Mouse (Mus musculus) liver, embryonic 13.5 days (tissue): Measurements from ENCODE around the gene Unc119b. TPM values are rescaled to one million over a fixed set of nuclear protein-coding genes. Genes with fewer than 3 reads are reported as not detected.

ENCODE experiments used
- ATAC-seq: fragments of 200-750 bp; cut with Nextera tagmentation; 2 replicates; pipeline ENCODE4 v1.8.0; 2017; ENCODE audit warnings: low read depth, mild to moderate bottlenecking, moderate number of reproducible peaks, moderate library complexity
- DNase-seq: peaks from one replicate; pipeline ENCODE4 v3.0.0; 2022
- H3K27ac ChIP-seq: fragments of 300-500 bp; sonication (generic); 2 replicates; pipeline ENCODE4 v1.5.1; 2015; ENCODE audit warnings: moderate library complexity, mild to moderate bottlenecking, inconsistent platforms
- H3K27me3 ChIP-seq: fragments of 300-500 bp; sonication (generic); 2 replicates; pipeline ENCODE4 v1.6.1; 2015; ENCODE audit warnings: mild to moderate bottlenecking, inconsistent platforms
- H3K36me3 ChIP-seq: fragments of 300-500 bp; sonication (generic); 2 replicates; pipeline ENCODE4 v1.6.1; 2015; ENCODE audit warnings: mild to moderate bottlenecking, inconsistent platforms
- H3K4me1 ChIP-seq: fragments of 300-500 bp; sonication (generic); replicated peaks from 2 replicates; pipeline ENCODE4 v1.6.1; 2015; ENCODE audit warnings: inconsistent platforms
- H3K4me2 ChIP-seq: fragments of 300-500 bp; sonication (generic); 2 replicates; pipeline ENCODE4 v1.6.1; 2015; ENCODE audit warnings: inconsistent platforms, mild to moderate bottlenecking, moderate library complexity
- H3K4me3 ChIP-seq: fragments of 300-500 bp; sonication (generic); replicated peaks from 2 replicates; pipeline ENCODE4 v1.5.1; 2015; ENCODE audit warnings: mild to moderate bottlenecking, inconsistent platforms
- H3K9ac ChIP-seq: fragments of 300-500 bp; sonication (generic); 2 replicates; pipeline ENCODE4 v1.6.1; 2015; ENCODE audit warnings: mild to moderate bottlenecking, inconsistent platforms
- H3K9me3 ChIP-seq: fragments of 300-500 bp; sonication (generic); replicated peaks from 2 replicates; pipeline ENCODE4 v1.6.1; 2016; ENCODE audit warnings: inconsistent platforms
- WGBS: fragments of 180-500 bp; shearing (Covaris S2); methylation state at CpG from one replicate; pipeline ENCODE4 v1.1.7; 2015; ENCODE audit not compliant: insufficient replicate concordance; 5-methylcytosine and 5-hydroxymethylcytosine counted together
- polyA plus RNA-seq: library from polyadenylated mRNA; unstranded; fragments of >200 nt; fragmentation: Nextera tagmentation; extraction: Ambion mirVana; gene quantifications from 2 replicates; pipeline ENCODE4 v1.2.1, GENCODE M21; 2015

Gene Unc119b
- polyA plus RNA-seq, 1 experiment from 2014 or later: 8.7 TPM

DNA sequence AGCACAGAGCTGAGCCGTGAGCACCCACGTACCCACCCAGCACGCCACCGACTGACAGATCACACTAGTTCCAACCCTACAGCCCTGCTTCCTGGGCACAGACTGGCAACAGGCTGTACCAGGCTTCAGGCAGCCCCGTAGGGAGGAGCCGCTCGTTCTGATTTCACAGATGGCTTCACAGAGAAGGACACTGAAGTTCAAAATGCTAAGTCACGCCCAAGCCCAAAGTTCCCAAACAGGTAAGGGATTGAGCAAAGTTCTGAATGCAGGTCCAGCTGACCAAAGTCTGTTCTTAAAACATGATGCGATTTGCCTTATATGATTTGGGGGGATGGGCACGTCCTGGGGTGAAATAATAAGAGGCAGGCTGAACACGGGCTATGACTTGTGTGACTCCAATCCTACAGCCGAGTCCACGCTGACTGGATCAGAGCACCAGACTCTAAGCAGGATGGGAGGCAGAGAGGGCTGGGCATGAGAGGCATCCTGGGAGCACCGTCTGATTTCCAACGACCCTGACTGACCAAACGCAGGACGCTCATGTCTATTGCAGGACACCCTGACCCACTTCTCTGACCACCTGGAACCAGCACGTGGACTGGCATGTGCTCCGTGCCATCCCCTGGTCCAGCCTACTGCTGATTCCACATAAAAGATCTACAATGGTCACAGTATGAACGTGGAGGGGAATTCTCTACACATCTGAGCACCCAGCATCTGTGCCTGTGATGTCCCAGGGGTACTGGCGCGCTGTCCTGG, 7.2 kb downstream of the Unc119b start:
- 86% methylated on average over 22 of the region's 22 CpGs for WGBS
- H3K4me1 ChIP-seq: peaks cover 10% of the 10 kb centered on the region
- H3K4me3 ChIP-seq: no peak overlapping the region
- H3K36me3 ChIP-seq: peaks cover 40% of the 10 kb centered on the region
- ATAC-seq: no peak
- H3K27me3 ChIP-seq: no peaks in the 10 kb centered on the region
- H3K4me2 ChIP-seq: no peak overlapping the region
- H3K27ac ChIP-seq: no peak overlapping the region
- no peak overlapping the region for H3K9ac ChIP-seq
- H3K9me3 ChIP-seq: no peaks in the 10 kb centered on the region
- no peak for DNase-seq

DNA sequence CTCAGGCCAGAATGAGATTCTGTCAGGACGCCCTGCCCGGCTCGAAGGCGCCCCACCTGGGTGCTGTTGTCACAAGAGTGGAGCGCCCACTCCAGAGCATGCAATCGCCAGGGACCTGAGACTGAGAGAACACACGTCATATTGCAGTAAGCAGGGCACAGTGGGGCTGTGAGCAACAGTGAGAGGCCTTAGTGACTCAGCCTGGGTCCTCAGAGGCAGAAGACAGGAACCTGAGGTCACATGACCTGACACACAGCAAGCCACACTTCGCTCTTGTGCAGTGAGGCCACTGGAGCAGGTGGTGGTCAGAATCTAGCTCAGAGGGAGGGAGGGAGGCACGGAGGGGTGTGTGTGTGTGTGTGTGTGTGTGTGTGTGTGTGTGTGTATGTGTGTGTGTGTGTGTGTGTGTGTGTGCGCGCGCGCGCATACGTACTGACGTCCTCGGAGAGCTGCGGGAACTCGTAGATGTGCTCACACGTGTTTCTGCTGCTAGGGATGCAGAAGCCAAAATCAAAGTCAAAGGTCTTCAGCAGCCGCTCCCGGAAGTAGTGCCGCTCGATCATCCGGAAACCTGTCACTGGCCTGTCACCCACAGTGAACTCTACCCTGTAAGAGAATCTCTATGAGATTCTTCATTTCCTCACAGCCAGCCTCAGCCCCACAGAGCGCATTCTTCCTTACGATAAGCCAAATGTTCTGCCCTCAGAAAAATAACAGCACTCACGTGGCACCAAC, 8.0 kb downstream of the Unc119b start:
- Histone ChIP-seq H3K27me3 (no peaks in the 10 kb centered on the region), H3K4me3 (no peak overlapping the region), H3K9me3 (no peaks in the 10 kb centered on the region), H3K9ac (no peak overlapping the region), H3K27ac (no peak overlapping the region), H3K36me3 (peaks cover 40% of the 10 kb centered on the region), H3K4me1 (peaks cover 17% of the 10 kb centered on the region), H3K4me2 (no peak overlapping the region)
- 83% methylated on average over 28 of the region's 28 CpGs for WGBS
- no peak for ATAC-seq
- DNase-seq: no peak

GRCm38 (mm10) chr5:115125211-115125871, 9.4 kb downstream of the Unc119b start:
- H3K4me2 ChIP-seq: no peak overlapping the region
- DNase-seq (peak; percentile 59), ATAC-seq (peak; percentile 60)
- peaks cover 40% of the 10 kb centered on the region for H3K36me3 ChIP-seq
- H3K9ac ChIP-seq: no peak overlapping the region
- WGBS: 38% methylated on average over 24 of the region's 24 CpGs
- no peaks in the 10 kb centered on the region for H3K27me3 ChIP-seq
- no peak overlapping the region for H3K27ac ChIP-seq
- H3K4me1 ChIP-seq: peaks cover 17% of the 10 kb centered on the region
- no peak overlapping the region for H3K4me3 ChIP-seq
- no peaks in the 10 kb centered on the region for H3K9me3 ChIP-seq

DNA sequence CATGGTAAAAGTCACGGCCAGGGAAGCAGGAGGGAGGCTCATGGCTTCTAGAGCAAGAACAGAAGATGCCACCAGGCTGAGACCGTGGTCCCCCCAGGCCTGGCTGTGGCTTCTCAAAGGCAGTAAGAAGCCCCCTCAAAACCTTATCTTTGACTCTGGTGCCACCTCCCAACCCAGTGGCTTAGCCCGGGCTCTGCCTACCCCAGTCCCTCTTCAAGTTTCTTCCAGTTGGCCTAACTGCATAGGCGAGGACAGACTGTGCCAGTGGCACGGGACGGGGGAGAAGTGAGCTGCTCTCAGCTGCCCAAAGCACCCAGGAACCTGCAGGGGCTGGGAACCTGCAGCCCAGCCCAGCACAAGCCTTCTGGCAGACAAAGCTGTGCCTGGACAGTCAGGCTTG, 10.1 kb downstream of the Unc119b start:
- Histone ChIP-seq H3K36me3 (peaks cover 34% of the 10 kb centered on the region), H3K9ac (no peak overlapping the region), H3K4me1 (peaks cover 19% of the 10 kb centered on the region), H3K27me3 (no peaks in the 10 kb centered on the region), H3K4me2 (no peak overlapping the region), H3K9me3 (no peaks in the 10 kb centered on the region), H3K27ac (no peak overlapping the region), H3K4me3 (no peak overlapping the region)
- ATAC-seq: no peak
- no peak for DNase-seq
- 86% methylated on average over 6 of the region's 6 CpGs for WGBS

- no peak overlapping the region for H3K4me3 ChIP-seq
- no peak for ATAC-seq
- WGBS: 79% methylated on average over 5 of the region's 5 CpGs
Measured at GRCm38 (mm10) chr5:115120978-115121377, 13.8 kb downstream of the Unc119b start.

DNA sequence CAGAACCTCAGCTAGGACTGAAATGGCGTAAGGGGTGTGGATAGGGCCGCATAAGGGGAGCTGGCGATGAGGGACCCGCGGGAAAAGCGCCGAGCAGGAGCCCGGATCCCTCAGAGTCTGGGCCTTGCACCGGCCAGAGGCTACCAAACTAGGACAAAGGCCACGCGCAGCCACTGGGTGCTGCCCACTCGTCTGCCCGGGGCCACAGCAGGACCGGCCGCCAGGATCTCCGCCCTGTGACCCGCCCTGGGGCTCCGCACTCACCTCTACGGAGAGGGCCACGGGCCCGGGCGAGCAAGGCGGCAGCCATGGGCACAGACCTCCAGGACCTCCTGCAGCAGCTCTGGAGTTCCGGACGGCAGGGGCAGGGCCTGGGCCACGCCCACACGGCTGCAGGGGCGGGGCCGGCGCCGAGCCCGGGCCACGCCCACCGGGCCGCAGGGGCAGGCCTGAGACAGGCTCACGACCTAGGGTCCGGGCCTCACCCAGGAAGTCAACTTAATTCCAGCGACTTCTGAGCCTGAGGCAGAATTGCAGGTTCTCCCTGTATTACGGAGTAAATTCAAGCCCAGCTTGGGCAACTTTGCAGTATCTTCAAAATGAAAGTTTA, 15.7 kb downstream of the Unc119b start, which contains the start of gene Acads:
TSS of gene Acads (minus strand) at position 386 of the 610 bp plus-strand sequence.
- under 1% methylated on average over 39 of the region's 39 CpGs for WGBS
- Histone ChIP-seq H3K4me1 (peaks cover 30% of the 10 kb centered on the region), H3K4me3 (peak within 1 kb of the TSS; percentile 81), H3K9me3 (no peaks in the 10 kb centered on the region), H3K27ac (peak within 1 kb of the TSS; percentile 55; the same call in 1 of the 2 replicates), H3K27me3 (no peaks in the 10 kb centered on the region), H3K9ac (peak within 1 kb of the TSS; percentile 83), H3K36me3 (peaks cover 23% of the 10 kb centered on the region), H3K4me2 (peak within 1 kb of the TSS; percentile 98)
- ATAC-seq (peak; percentile 89), DNase-seq (peak; percentile 87)

More at GRCm38 (mm10) chr5:115120978-115121377, 13.8 kb downstream of the Unc119b start:
- H3K36me3 ChIP-seq: peaks cover 34% of the 10 kb centered on the region
- H3K9me3 ChIP-seq: no peaks in the 10 kb centered on the region
- H3K27me3 ChIP-seq: no peaks in the 10 kb centered on the region
- H3K4me1 ChIP-seq: peaks cover 38% of the 10 kb centered on the region
- no peak overlapping the region for H3K4me2 ChIP-seq
- H3K27ac ChIP-seq: no peak overlapping the region
- no peak overlapping the region for H3K9ac ChIP-seq
- DNase-seq: no peak

GRCm38 (mm10) chr5:115117467-115117866, 17.3 kb downstream of the Unc119b start:
- no peaks in the 10 kb centered on the region for H3K9me3 ChIP-seq
- WGBS: 88% methylated on average over 13 of the region's 13 CpGs
- H3K9ac ChIP-seq: no peak overlapping the region
- ATAC-seq (no peak), DNase-seq (no peak)
- H3K4me3 ChIP-seq: no peak overlapping the region
- H3K4me2 ChIP-seq: 0 out of 2 replicates have a peak overlapping the region, but pooled peaks have one; percentile 8
- H3K4me1 ChIP-seq: peaks cover 28% of the 10 kb centered on the region
- peaks cover 24% of the 10 kb centered on the region for H3K36me3 ChIP-seq
- H3K27me3 ChIP-seq: no peaks in the 10 kb centered on the region
- H3K27ac ChIP-seq: no peak overlapping the region

DNA sequence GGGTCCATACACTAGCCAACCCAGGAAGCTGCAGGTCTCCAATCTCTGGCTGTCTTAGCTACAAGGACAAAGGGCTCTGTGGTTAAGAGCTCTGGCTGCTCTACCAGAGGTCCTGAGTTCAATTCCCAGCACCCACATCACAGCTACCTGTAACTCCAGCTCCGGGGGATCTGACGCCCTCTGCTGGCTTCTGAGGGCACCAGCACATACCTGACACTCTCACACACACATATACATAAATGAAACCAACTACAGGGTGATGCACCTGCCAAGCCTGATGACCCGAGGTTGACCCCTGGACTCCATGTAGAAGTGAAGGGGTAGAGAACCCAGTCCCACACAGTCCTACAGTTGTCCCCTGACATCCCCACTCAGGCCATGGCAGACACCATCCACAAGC, 18.3 kb downstream of the Unc119b start:
- ATAC-seq (no peak), DNase-seq (no peak)
- Histone ChIP-seq H3K27me3 (no peaks in the 10 kb centered on the region), H3K36me3 (peaks cover 33% of the 10 kb centered on the region), H3K4me3 (no peak overlapping the region), H3K9ac (no peak overlapping the region), H3K9me3 (no peaks in the 10 kb centered on the region), H3K4me1 (peaks cover 20% of the 10 kb centered on the region), H3K4me2 (no peak overlapping the region), H3K27ac (no peak overlapping the region)
- 65% methylated on average over 3 of the region's 3 CpGs for WGBS

GRCm38 (mm10) chr5:115114501-115114900, 20.3 kb downstream of the Unc119b start:
- Histone ChIP-seq H3K9ac (no peak overlapping the region), H3K4me3 (no peak overlapping the region), H3K36me3 (peaks cover 40% of the 10 kb centered on the region), H3K9me3 (no peaks in the 10 kb centered on the region), H3K4me2 (no peak overlapping the region), H3K27ac (no peak overlapping the region), H3K4me1 (peaks cover 17% of the 10 kb centered on the region), H3K27me3 (no peaks in the 10 kb centered on the region)
- ATAC-seq (no peak), DNase-seq (no peak)
- WGBS: 80% methylated on average over 8 of the region's 8 CpGs

- Histone ChIP-seq H3K9ac (no peak overlapping the region), H3K4me3 (no peak overlapping the region), H3K36me3 (peaks cover 40% of the 10 kb centered on the region), H3K27ac (no peak overlapping the region), H3K27me3 (no peaks in the 10 kb centered on the region), H3K4me2 (no peak overlapping the region), H3K4me1 (peaks cover 4% of the 10 kb centered on the region), H3K9me3 (no peaks in the 10 kb centered on the region)
- ATAC-seq (no peak), DNase-seq (no peak)
- WGBS: 83% methylated on average over 12 of the region's 12 CpGs
Measured at GRCm38 (mm10) chr5:115113244-115113643, 21.5 kb downstream of the Unc119b start.

- H3K9me3 ChIP-seq: no peaks in the 10 kb centered on the region
- H3K4me3 ChIP-seq: no peak overlapping the region
- no peak overlapping the region for H3K9ac ChIP-seq
- no peak overlapping the region for H3K27ac ChIP-seq
- H3K4me1 ChIP-seq: no peaks in the 10 kb centered on the region
- 85% methylated on average over 8 of the region's 8 CpGs for WGBS
- DNase-seq (no peak), ATAC-seq (no peak)
- no peaks in the 10 kb centered on the region for H3K27me3 ChIP-seq
- peaks cover 26% of the 10 kb centered on the region for H3K36me3 ChIP-seq
- no peak overlapping the region for H3K4me2 ChIP-seq
Measured at GRCm38 (mm10) chr5:115111156-115111555, 23.6 kb downstream of the Unc119b start.
